Mouse (Mus musculus) stomach, postnatal 0 days (tissue): Measurements from ENCODE around the gene Slc32a1.

Source experiments
- CTCF ChIP-seq: IDR thresholded peaks from 2 replicates; pipeline ENCODE4 v1.5.1; 2016; ENCODE audit warnings: antibody characterized with exemption, low read depth, mild to moderate bottlenecking, moderate library complexity
- EP300 ChIP-seq: optimal IDR thresholded peaks from 2 replicates; pipeline ENCODE3; 2016; ENCODE audit warnings: antibody characterized with exemption

GRCm38 (mm10) chr2:158612671-158613250 is 2.2 kb downstream of the Slc32a1 start:
- no peak for TF ChIP-seq CTCF
- TF ChIP-seq EP300: no peak
